8 mouse cellular contexts compared by ENCODE assay signal in genomic region chr11:69966006-69966859, GRCm38 (mm10). TPM values are rescaled to one million over a fixed set of nuclear protein-coding genes. Genes with fewer than 3 reads are reported as not detected.
DNase-seq lines count a peak whose midpoint lies in the region; ATAC-seq and TF ChIP-seq lines count a peak whose summit lies in the region.

No protein-coding gene starts in this region.

- peak overlapping the region; percentile 76 for H3K27ac ChIP-seq in embryonic facial prominence, embryonic 10.5 days (replicated peaks)
- H3K27ac ChIP-seq in hindbrain, embryonic 10.5 days, result peak overlapping the region; percentile 75
- H3K27ac ChIP-seq in limb, embryonic 15.5 days, result no peak overlapping the region
- no peak overlapping the region for H3K27ac ChIP-seq in midbrain, embryonic 16.5 days (ENCODE audit: low read length)
- H3K27ac ChIP-seq in cerebellum, adult 2 months (ENCODE audit: insufficient read depth, low read length), result no peak overlapping the region

- no peak for TF ChIP-seq CTCF in cerebellum, adult 2 months (IDR thresholded peaks at IDR 0.05; ENCODE audit: borderline replicate concordance, insufficient read depth, low read depth, low read length)

- H3K36me3 ChIP-seq in embryonic facial prominence, embryonic 10.5 days (replicated peaks), result peaks cover 36% of the 10 kb centered on the region
- peaks cover 35% of the 10 kb centered on the region for H3K36me3 ChIP-seq in hindbrain, embryonic 10.5 days
- H3K36me3 ChIP-seq in limb, embryonic 15.5 days, result peaks cover 29% of the 10 kb centered on the region
- peaks cover 13% of the 10 kb centered on the region for H3K36me3 ChIP-seq in midbrain, embryonic 16.5 days (ENCODE audit: control insufficient read depth, insufficient read depth, low read length)

- H3K9ac ChIP-seq in limb, embryonic 15.5 days, result peak overlapping the region; percentile 45
- H3K9ac ChIP-seq in midbrain, embryonic 16.5 days (ENCODE audit: low read depth, low read length), result peak overlapping the region; percentile 36

- H3K4me1 ChIP-seq in embryonic facial prominence, embryonic 10.5 days, result peaks cover 19% of the 10 kb centered on the region
- H3K4me1 ChIP-seq in hindbrain, embryonic 10.5 days (replicated peaks), result peaks cover 17% of the 10 kb centered on the region
- peaks cover 24% of the 10 kb centered on the region for H3K4me1 ChIP-seq in limb, embryonic 15.5 days
- H3K4me1 ChIP-seq in midbrain, embryonic 16.5 days (ENCODE audit: control insufficient read depth, insufficient read depth, low read length), result peaks cover 6% of the 10 kb centered on the region; the same call in 1 of the 2 replicates
- H3K4me1 ChIP-seq in cerebellum, adult 2 months (ENCODE audit: control insufficient read depth, insufficient read depth, low read length), result no peaks in the 10 kb centered on the region

- H3K4me3 ChIP-seq in embryonic facial prominence, embryonic 10.5 days, result peak overlapping the region; percentile 56
- peak overlapping the region; percentile 45 for H3K4me3 ChIP-seq in hindbrain, embryonic 10.5 days
- H3K4me3 ChIP-seq in limb, embryonic 15.5 days, result peak overlapping the region; percentile 39
- peak overlapping the region; percentile 23 for H3K4me3 ChIP-seq in midbrain, embryonic 16.5 days (ENCODE audit: low read depth, low read length)
- H3K4me3 ChIP-seq in cerebellum, adult 2 months (replicated peaks; ENCODE audit: insufficient read depth, low read depth, low read length), result no peak overlapping the region

- no peaks in the 10 kb centered on the region for H3K9me3 ChIP-seq in embryonic facial prominence, embryonic 10.5 days
- no peaks in the 10 kb centered on the region for H3K9me3 ChIP-seq in hindbrain, embryonic 10.5 days
- no peaks in the 10 kb centered on the region for H3K9me3 ChIP-seq in limb, embryonic 15.5 days
- no peaks in the 10 kb centered on the region for H3K9me3 ChIP-seq in midbrain, embryonic 16.5 days (replicated peaks; ENCODE audit: control insufficient read depth, low read length, poor library complexity, severe bottlenecking)

- no peak for ATAC-seq in CD4-positive, CD25-positive, alpha-beta regulatory T cell, adult 4 months
- ATAC-seq in limb, embryonic 15.5 days (ENCODE audit: insufficient number of reproducible peaks, low FRiP score, low TSS enrichment, low read depth), result peak; percentile 57; the same call in 1 of the 2 replicates
- ATAC-seq in midbrain, embryonic 16.5 days, result peak; percentile 32; the same call in 1 of the 2 replicates

- H3K4me2 ChIP-seq in limb, embryonic 15.5 days, result peak overlapping the region; percentile 72
- H3K4me2 ChIP-seq in midbrain, embryonic 16.5 days (ENCODE audit: low read length), result peak overlapping the region; percentile 43

- no peak for TF ChIP-seq POLR2A in cerebellum, adult 2 months (IDR thresholded peaks at IDR 0.05; ENCODE audit: borderline replicate concordance, insufficient read depth, low read length)

- peak; percentile 41 for DNase-seq in CD4-positive, CD25-positive, alpha-beta regulatory T cell, adult 2 months (ENCODE audit: low read depth, low spot score)
- DNase-seq in embryonic facial prominence, embryonic 10.5 days (ENCODE audit: low spot score), result peak; percentile 72
- DNase-seq in hindbrain, embryonic 10.5 days (ENCODE audit: low spot score), result peak; percentile 48
- no peak for DNase-seq in cerebellum, adult 2 months
- no peak for DNase-seq in cerebellum, adult 8-10 months

- peaks cover 75% of the 10 kb centered on the region for H3K27me3 ChIP-seq in embryonic facial prominence, embryonic 10.5 days (replicated peaks; ENCODE audit: low read depth, poor library complexity, severe bottlenecking)
- peaks cover 76% of the 10 kb centered on the region for H3K27me3 ChIP-seq in hindbrain, embryonic 10.5 days (ENCODE audit: insufficient read depth, poor library complexity, severe bottlenecking)
- peaks cover 58% of the 10 kb centered on the region for H3K27me3 ChIP-seq in limb, embryonic 15.5 days
- peaks cover 57% of the 10 kb centered on the region for H3K27me3 ChIP-seq in midbrain, embryonic 16.5 days (ENCODE audit: control insufficient read depth, insufficient read depth, low read depth, low read length)
- H3K27me3 ChIP-seq in cerebellum, adult 2 months (ENCODE audit: control insufficient read depth, insufficient read depth, low read length), result peaks cover 5% of the 10 kb centered on the region; the same call in 1 of the 2 replicates

- WGBS in embryonic facial prominence, embryonic 10.5 days, result 2% methylated on average over 59 of the region's 59 CpGs
- 2% methylated on average over 59 of the region's 59 CpGs for WGBS in hindbrain, embryonic 10.5 days
- WGBS in limb, embryonic 15.5 days, result 2% methylated on average over 58 of the region's 59 CpGs
- 2% methylated on average over 56 of the region's 59 CpGs for WGBS in midbrain, embryonic 16.5 days
- WGBS in cerebellum, adult 2 months, result 3% methylated on average over 59 of the region's 59 CpGs

RNA-seq across cellular contexts. Expression of gene Cldn7, which starts 1.7 kb away (rescaled TPM):
- polyA plus RNA-seq in CD4-positive, CD25-positive, alpha-beta regulatory T cell, adult 4 months (2017; shearing (Covaris generic)), result not detected
- 56.3 and 56.4 TPM in 2 replicates for polyA plus RNA-seq in embryonic facial prominence, embryonic 10.5 days (2016; fragmentation: Nextera tagmentation; extraction: Ambion mirVana)
- 14.6 and 37.6 TPM in 2 replicates for polyA plus RNA-seq in hindbrain, embryonic 10.5 days (2016; fragmentation: Nextera tagmentation; extraction: Ambion mirVana)
- polyA plus RNA-seq in limb, embryonic 15.5 days (2015; fragmentation: Nextera tagmentation; extraction: Ambion mirVana), result 8.1 and 13.1 TPM in 2 replicates
- 0.40 and 0.70 TPM in 2 replicates for polyA plus RNA-seq in midbrain, embryonic 16.5 days (2015; fragmentation: Nextera tagmentation; extraction: Ambion mirVana)
- polyA plus RNA-seq in cerebellum, adult 2 months (2012; rRNA removed), result 0.33 TPM in 1 of 2 replicates, not detected in the other

RNA-seq across cellular contexts. Expression of gene Ctdnep1, which starts 14.7 kb away (rescaled TPM):
- 10 to 100 TPM; 21.1 to 25.4 TPM for polyA plus RNA-seq in CD4-positive, CD25-positive, alpha-beta regulatory T cell, adult 4 months (2017; shearing (Covaris generic))
- polyA plus RNA-seq in embryonic facial prominence, embryonic 10.5 days (2016; fragmentation: Nextera tagmentation; extraction: Ambion mirVana), result 23.9 and 25.3 TPM in 2 replicates
- 22.6 and 25.7 TPM in 2 replicates for polyA plus RNA-seq in hindbrain, embryonic 10.5 days (2016; fragmentation: Nextera tagmentation; extraction: Ambion mirVana)
- 24.6 and 32.0 TPM in 2 replicates for polyA plus RNA-seq in limb, embryonic 15.5 days (2015; fragmentation: Nextera tagmentation; extraction: Ambion mirVana)
- polyA plus RNA-seq in midbrain, embryonic 16.5 days (2015; fragmentation: Nextera tagmentation; extraction: Ambion mirVana), result 23.0 and 24.4 TPM in 2 replicates
- polyA plus RNA-seq in cerebellum, adult 2 months (2012; rRNA removed), result 93.9 and 108 TPM in 2 replicates

RNA-seq across cellular contexts. Expression of gene Elp5, which starts 16.1 kb away (rescaled TPM):
- polyA plus RNA-seq in CD4-positive, CD25-positive, alpha-beta regulatory T cell, adult 4 months (2017; shearing (Covaris generic)), result 10 to 100 TPM; 69.7 to 79.3 TPM
- 157 and 161 TPM in 2 replicates for polyA plus RNA-seq in embryonic facial prominence, embryonic 10.5 days (2016; fragmentation: Nextera tagmentation; extraction: Ambion mirVana)
- polyA plus RNA-seq in hindbrain, embryonic 10.5 days (2016; fragmentation: Nextera tagmentation; extraction: Ambion mirVana), result 156 and 167 TPM in 2 replicates
- polyA plus RNA-seq in limb, embryonic 15.5 days (2015; fragmentation: Nextera tagmentation; extraction: Ambion mirVana), result 111 and 119 TPM in 2 replicates
- polyA plus RNA-seq in midbrain, embryonic 16.5 days (2015; fragmentation: Nextera tagmentation; extraction: Ambion mirVana), result 162 and 173 TPM in 2 replicates
- 106 and 109 TPM in 2 replicates for polyA plus RNA-seq in cerebellum, adult 2 months (2012; rRNA removed)

RNA-seq across cellular contexts. Expression of gene Slc2a4, which starts 18.2 kb away (rescaled TPM):
- not detected for polyA plus RNA-seq in CD4-positive, CD25-positive, alpha-beta regulatory T cell, adult 4 months (2017; shearing (Covaris generic))
- 18.6 and 23.7 TPM in 2 replicates for polyA plus RNA-seq in embryonic facial prominence, embryonic 10.5 days (2016; fragmentation: Nextera tagmentation; extraction: Ambion mirVana)
- 11.0 and 13.0 TPM in 2 replicates for polyA plus RNA-seq in hindbrain, embryonic 10.5 days (2016; fragmentation: Nextera tagmentation; extraction: Ambion mirVana)
- polyA plus RNA-seq in limb, embryonic 15.5 days (2015; fragmentation: Nextera tagmentation; extraction: Ambion mirVana), result 23.0 and 23.5 TPM in 2 replicates
- 3.1 and 3.2 TPM in 2 replicates for polyA plus RNA-seq in midbrain, embryonic 16.5 days (2015; fragmentation: Nextera tagmentation; extraction: Ambion mirVana)
- polyA plus RNA-seq in cerebellum, adult 2 months (2012; rRNA removed), result 5.9 and 7.2 TPM in 2 replicates

RNA-seq across cellular contexts. Expression of gene Gabarap, which starts 24.7 kb away (rescaled TPM):
- 100 to 1,000 TPM; 282 to 355 TPM for polyA plus RNA-seq in CD4-positive, CD25-positive, alpha-beta regulatory T cell, adult 4 months (2017; shearing (Covaris generic))
- 317 and 331 TPM in 2 replicates for polyA plus RNA-seq in embryonic facial prominence, embryonic 10.5 days (2016; fragmentation: Nextera tagmentation; extraction: Ambion mirVana)
- 421 and 580 TPM in 2 replicates for polyA plus RNA-seq in hindbrain, embryonic 10.5 days (2016; fragmentation: Nextera tagmentation; extraction: Ambion mirVana)
- polyA plus RNA-seq in limb, embryonic 15.5 days (2015; fragmentation: Nextera tagmentation; extraction: Ambion mirVana), result 545 and 568 TPM in 2 replicates
- 527 and 528 TPM in 2 replicates for polyA plus RNA-seq in midbrain, embryonic 16.5 days (2015; fragmentation: Nextera tagmentation; extraction: Ambion mirVana)
- 344 and 366 TPM in 2 replicates for polyA plus RNA-seq in cerebellum, adult 2 months (2012; rRNA removed)

Comparison
In these comparisons a context has a peak if more than half of its experiments do, and no peak if none do; other contexts are left out.
1. DNase-seq: peak in CD4-positive, CD25-positive, alpha-beta regulatory T cell, adult 2 months (single experiment), embryonic facial prominence, embryonic 10.5 days (single experiment) and hindbrain, embryonic 10.5 days (single experiment); none in cerebellum, adult 2 months (0 of 2) and cerebellum, adult 8-10 months (single experiment).
2. H3K27ac ChIP-seq: peak in embryonic facial prominence, embryonic 10.5 days (single experiment) and hindbrain, embryonic 10.5 days (single experiment); none in limb, embryonic 15.5 days (single experiment), midbrain, embryonic 16.5 days (single experiment) and cerebellum, adult 2 months (single experiment).